Mouse (Mus musculus) heart, adult 2 months (tissue): Measurements from ENCODE around the gene Gins2.

Experiments
- CTCF ChIP-seq: fragments of 200-600 bp; IDR thresholded peaks from 2 replicates; pipeline ENCODE4 v1.8.1; 2022; ENCODE audit warnings: antibody characterized with exemption, mild to moderate bottlenecking, moderate library complexity
- EP300 ChIP-seq: fragments of 200-500 bp; IDR thresholded peaks from 2 replicates; pipeline ENCODE4 v1.6.1; 2011; ENCODE audit warnings: low read depth, low read length, control low read depth; ENCODE audit not compliant: insufficient read depth
- POLR2A ChIP-seq: fragments of 200-500 bp; IDR thresholded peaks from 2 replicates; pipeline ENCODE4 v1.6.1; 2011; ENCODE audit warnings: mild to moderate bottlenecking, low read depth, low read length, control low read depth; ENCODE audit not compliant: insufficient read depth

DNA sequence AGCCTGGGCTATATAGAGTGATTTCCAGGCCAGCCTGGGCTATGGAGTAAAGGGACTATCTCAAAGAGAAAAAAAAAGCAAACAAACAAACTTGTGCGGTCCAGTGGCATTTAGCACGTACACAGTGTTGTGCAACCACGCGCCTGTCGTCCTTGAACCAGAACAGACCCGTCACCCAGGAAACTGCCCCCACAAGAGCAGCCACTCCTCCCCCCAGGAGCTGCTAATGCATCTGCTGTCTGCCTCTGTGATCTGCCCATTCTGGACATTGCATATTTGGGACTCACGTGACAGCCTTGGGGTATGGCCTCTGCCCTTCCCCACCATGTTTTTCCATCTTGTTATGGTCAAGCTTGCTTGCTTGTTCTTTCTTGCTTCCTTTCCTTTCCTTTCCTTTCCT, 59.9 kb downstream of the Gins2 start:
- TF ChIP-seq CTCF (no peak), EP300 (no peak), POLR2A (no peak)
